Mouse (Mus musculus) adipocyte (in vitro differentiated cells): ENCODE data around the gene Prmt9.

Source experiments
- DNase-seq: peaks from one replicate; pipeline ENCODE4 v3.0.0-alpha.2; 2016; ENCODE audit warnings: low spot score

Gene Prmt9

DNA sequence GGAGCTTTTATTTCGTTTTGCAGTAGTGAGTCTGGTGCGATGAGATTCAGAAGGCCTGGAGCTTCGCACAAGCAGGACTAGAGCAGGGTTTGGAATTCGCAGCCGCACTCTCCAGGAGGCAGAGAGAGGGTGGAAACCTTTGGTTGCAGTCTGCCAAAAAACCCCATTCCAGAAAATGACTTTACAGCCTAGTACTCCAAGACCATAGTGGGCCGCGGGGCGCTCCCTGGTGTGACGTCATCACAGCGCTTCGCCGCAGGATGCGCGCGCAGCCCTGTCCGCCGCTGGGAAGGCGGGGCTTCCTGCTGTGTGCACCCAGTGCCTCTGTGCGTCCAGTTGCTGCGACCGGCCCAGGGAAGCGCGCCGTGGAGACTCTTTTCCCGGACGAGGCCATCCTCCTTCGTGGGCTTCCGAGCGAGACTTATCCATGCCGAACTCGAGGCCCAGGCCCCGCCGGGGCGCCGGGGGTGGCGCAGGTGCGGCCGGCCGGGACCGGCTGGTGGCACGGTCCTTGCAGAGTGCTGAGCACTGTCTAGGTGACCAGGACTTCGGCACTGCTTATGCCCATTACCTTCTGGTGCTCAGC, at the start of gene Prmt9:
TSS of gene Prmt9 (plus strand) at position 277 of the 586 bp plus-strand sequence.
- DNase-seq = peak; percentile 85

DNA sequence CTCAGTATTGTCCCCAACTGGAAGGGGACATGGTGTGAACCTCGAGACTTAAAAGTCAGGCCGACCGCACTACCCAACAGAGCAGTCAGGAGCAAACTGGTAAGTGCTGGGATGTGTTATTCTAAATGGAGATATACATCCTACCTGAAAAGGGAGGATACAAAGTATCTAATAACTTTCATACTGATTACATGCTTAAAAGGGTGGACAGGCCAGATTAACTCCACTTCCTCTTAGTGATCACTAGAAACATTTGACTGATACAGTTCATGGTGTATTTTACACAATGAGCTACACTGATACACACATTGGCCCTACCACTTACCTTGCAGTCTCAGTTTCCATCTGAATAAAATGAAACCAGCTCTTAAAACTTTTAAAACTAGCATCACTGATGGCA, 48.9 kb upstream of the Prmt9 start:
- no peak for DNase-seq

DNA sequence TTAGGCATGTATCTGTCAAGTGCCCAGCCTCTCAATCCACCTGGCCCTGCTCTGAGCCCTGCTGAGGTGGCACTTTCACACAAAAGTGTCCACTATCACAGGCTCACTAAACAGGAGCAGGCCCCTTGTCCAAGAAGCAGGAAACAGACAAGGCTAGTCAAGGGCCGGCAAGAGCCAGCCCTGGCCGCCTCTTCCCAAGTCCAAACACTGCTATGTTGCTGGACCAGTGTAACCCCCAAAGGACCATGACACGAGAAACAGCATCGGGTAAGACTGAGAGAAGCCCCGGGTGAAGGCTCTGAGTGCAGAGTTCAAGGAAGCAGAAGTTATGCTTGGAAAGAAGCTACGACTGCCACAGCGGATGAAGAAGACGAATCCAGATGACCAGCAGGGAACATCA, 48.1 kb upstream of the Prmt9 start:
- DNase-seq = no peak

DNA sequence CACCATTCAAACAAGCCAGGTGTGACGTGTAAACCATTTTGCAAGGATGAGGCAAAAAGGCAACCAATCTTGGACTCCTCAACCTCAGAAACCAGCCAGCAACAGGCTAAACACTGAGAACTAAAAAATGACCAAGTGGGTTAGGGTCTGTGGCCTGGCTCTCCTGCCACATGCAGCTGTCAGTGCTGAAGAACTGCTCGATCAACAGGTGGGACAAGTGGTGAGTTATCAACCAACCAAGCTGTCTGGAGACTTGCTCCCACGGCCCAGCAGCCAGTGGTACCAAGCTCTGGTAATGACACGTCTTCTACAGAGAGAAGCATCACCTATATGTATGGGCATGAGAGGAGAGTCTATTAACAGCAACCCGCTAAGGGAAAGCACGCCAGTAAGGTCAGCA, 46.6 kb upstream of the Prmt9 start:
- no peak for DNase-seq

DNA sequence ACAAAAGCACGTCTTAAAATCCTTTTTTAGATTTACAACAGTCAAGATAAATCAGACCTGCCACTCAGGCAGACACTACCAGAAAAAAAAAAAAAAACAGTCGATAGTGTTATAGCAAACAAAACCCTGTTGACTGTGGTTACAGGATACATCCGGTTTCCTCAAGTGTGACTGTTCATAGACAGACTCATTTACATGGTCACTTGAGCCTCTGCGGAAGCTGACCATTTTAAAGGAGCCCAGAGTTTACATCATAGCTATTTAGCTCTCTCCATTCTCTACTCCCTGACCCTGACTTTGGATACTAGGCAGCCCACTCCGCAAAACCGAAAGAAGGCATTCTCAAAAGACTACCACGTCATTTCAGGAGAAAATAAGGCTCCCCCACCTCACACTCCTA, 42.7 kb upstream of the Prmt9 start:
- no peak for DNase-seq

DNA sequence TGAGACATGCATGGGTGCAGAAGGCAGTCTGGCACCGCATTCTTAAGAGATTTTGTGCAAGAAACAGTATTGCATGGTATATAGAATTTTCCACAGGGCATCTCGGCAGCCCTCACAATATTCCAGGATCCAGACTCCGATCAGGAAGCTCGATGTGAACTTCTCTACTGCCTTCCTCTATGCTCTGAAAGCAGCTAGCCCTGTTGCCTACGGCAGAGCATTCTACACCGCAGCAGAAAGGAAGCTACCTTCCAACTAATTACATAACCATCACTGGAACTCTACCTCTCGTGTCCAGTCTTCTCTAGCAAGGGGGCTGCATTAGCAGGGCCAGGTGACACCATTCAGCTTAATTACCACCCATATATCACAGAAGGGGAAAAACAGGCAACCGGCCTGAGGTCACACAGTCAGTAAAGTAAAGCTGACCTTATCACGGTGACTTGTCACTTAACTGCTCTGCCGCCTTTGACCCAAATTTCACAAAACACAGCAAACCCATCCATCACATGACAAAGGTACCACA, 41.6 kb upstream of the Prmt9 start:
- no peak for DNase-seq

DNA sequence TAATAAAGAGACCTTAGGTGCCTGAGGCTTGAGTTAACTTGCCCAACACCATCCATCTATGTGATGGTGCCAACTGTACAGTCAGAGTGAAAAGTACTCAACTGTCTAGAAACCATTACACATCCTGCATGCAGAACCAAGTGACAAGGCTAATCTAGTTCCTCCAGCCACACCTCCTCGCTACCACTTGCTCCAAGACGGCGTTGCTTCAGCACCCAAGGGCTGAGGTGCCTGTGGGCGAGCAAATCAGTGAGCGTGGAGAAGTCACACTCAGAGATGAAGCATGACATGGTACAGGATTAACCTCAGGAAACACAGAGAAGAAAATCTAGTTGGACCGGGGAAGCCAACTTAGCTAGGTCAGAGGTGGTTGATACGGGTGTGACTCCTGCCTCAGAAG, 40.2 kb upstream of the Prmt9 start:
- no peak for DNase-seq

DNA sequence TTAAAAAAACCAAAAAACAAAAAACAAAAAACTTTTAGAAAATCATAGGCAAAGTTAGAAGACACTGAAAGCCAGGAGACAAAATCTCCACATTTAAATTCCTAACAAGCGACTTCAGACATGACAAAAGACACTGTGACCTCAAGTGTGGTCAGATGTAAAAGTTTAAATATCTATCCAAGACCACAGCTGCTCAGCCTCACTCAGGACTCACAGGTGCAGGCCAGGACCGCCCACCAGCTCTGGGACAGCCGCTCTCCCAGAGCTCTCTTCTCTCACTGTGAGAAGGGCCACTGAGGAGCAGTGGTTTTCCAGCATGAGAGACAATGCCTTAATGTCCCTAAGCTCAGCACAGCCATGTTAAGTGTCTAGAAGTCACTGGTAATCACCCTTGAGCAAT, 38.8 kb upstream of the Prmt9 start:
- DNase-seq = no peak

DNA sequence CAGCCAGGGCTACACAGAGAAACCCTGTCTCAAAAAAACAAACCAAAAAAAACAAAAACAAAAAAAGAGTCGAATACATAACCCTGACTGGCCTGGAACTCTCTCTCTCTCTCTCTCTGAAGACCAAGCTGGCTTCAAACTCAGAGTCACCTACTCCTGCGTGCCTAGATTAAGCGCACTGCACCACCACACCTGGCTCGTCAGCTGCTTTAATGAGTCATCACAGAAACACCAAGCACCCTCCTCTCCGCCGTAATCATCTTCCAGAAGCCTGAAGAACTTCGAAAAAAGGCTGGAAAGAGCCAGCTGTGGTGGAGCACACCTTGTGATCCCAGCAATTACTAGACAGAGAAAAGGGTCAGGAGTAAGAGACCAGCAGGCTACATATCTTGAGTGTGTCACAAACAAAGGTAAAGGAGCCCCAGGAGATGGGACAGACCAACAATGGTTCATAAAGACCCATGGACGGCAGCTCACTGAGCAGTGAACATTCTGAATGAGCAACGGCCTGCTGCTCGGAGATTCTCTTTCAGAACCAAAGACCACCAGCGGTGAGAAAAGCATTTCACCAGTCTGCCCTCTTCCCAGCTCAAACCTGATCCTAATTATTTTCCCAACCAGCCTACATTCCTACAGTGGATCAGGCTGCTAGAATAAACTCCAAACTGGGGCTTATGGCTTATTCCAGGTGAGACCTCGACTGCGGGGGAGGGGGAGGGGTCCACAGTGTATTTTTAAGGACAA, 37.3 kb upstream of the Prmt9 start:
- DNase-seq = no peak

DNA sequence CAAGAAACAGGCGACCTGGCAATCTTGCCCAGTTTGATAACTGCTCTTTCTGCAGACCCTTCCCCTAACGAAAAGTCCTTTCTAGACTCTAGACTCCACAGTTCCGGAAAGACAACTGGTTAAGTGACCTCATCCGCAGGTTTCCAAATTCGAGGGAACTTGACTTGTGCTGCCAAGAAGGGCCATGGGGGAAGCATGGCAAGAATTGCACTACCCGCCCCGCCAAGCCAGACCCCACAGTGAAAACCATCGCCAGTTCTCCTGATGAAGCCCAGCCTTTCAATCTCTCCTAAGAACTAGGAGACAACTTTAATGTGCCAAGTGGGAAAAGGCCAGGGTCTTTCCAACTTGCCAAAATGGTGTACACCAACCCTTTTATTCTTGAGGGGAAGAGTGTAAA, 34.0 kb upstream of the Prmt9 start:
- no peak for DNase-seq

DNA sequence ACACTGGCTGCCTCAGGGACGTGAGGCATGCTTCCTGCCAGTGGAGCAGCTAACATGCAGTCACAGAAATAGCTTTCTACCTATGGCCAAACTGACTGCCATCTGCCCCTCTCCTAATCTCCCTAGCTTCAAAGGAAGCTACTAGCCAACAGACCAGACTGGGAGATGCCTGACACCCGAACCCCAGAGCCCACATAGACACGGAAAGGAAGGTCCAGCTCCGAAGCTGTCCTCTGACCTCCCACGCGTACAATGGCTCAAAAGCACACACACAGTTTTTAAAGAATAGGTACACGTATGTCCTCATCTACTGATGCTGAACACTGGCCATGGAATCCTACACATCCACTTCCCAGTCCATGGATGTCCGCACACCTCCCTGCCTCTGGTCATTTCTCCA, 33.4 kb upstream of the Prmt9 start:
- no peak for DNase-seq

DNA sequence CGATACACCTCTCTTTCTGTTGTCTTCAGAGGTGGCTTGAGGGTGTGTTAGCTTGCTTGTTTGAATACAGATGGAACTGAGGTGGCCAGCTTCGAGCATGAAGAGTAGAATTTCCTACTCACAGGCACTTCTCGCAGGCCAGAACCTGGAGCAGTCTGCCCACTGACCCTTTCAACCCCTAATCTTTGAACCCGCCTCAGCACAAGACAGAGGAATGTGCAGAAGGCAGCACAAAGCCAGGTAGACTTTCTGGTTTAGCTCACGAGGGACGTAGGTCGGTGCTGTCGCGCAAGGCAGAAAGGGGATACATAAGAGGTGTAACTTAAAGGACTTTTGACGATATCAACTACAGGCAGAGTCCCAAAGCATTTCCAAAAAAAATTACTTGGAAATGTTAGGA, 32.4 kb upstream of the Prmt9 start:
- peak; percentile 22 for DNase-seq

DNA sequence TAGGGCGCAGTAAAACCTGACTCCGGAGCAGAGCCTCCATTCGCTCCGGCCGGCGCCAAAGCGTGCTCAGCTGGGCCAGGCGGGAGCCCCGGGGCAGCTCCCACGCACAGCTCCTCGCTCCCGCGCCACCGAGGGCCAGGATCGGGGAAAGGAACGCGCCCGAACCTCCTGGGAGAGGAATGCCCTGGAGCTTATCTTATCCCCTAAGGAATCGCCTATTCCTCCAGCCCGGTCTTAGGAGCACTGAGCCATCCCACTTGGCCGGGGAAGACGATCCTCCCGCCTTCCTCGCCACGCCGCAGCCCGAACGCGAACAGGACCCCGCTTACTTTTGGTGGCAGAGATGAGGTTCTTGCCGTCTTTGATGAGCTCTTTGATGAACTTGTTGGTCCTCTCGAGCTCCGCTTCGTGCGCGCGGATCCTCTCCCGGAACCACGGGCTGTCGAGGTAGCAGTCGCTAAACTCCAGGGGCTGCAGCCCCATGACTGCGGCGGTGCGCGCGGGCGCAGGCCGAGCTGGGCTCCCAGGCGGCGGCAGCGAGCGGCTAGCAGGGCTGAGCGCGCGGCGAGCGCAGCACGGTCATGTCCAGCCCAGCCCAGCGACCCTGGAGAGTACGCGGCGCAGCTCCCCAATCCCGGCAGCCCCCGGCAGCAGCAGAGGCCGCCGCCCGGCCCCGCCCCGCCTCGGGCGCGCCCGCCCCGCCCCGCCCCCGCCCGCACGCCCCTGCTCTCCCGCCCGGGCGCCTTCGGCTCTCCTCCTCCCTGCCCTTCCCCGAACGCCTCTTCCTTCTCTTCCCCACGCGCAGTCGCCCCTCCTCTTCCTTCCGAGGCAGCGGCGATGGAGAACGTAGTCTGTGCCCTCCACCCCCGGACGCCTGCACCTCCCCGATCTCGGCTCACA, 31.6 kb upstream of the Prmt9 start, which contains the start of gene Arhgap10:
TSS of gene Arhgap10 (minus strand) at position 653 of the 900 bp plus-strand sequence.
- peak; percentile 73 for DNase-seq

DNA sequence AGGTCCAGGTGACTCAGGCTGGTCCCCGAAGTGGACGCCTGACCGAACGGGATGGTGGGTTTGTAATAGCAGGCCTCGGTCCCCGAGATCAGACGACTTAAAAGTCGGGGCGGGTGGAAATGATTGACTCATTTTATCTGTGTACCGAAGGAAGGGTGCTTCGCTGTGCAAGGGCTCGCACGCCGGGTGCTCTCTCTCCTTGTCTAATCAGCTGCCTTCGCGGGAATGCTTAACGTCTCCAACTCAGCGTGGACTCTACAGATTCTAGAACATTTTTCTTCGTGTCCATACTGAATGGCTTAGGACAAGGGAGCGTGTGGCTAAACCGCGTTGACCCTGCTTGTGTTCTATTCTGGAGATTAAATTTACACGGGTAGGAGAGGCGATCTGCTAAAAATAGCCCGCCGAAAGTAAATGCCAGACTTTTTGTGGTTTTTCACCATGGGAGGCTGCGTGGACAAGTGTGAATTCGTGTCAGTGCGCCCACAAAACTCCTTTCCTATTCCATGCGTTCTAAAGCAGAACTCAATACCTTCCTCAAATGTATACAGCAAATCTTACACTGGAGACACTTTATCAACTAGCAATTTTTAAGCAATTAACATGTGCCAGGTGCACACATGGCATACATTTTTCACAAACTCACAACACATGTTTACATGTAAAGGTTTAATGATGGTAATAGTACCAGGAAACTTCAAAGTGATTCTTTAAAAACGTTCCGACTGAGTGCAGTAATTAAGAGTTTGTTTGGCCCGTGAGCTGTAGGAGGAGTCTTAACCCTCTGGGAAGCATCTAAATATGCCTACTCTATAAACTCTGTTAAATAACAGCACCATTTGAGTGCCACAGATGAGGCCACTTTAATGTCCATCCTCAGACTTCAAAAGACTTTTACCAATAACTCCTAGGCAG, 30.7 kb upstream of the Prmt9 start:
- DNase-seq = no peak

DNA sequence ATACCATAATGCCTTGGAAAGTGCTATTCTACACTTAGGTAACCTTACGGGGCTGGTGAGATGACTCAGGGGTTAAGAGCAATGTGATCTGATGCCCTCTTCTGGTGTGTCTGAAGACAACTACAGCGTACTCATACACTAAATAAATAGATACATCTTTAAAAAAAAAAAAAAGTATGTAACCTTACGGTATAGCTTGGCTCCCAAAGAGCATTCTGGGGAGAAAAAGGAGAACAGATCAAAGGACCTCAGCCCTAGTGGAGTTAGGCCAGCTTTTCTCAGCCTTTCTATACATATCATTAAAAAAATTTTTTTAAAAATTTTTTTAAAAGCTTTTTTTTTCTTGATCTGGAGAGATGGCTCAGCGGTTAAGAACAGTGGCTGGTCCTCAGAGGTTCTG, 28.6 kb upstream of the Prmt9 start:
- DNase-seq = no peak

DNA sequence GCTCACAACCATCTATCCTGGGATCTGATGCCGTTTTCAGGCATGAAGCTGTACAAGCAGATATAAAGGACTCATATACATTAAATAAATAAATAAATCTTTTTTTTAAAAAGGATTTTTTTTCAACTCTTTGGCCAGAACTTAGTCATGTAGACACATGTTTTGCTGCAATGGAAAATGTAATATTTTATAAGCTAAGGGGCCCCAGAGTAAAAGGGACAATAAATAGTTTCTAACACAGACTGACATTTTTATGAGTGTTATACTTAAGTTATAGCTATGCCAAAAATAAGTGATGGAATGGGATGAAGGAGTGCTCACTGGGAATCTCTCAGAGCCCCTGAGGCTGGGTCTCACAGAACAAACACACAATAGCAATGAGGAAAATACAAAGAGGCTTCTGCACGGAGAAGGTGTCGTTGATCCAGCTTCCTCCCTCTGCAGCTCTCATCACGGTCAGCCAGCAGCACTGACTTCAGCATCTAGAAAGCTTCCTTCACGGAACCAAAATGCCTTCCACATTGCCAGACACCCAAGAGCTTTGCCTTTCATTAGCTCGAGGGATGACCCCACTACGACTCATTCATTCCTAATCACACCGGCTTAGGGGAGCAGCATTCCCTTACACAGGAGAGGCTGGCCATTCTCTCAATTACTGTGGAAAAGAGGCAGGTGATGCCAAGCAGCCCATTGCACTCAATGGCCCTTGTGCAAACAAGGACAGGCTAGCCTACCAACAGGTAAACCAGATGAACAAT, 28.0 kb upstream of the Prmt9 start:
- DNase-seq = no peak

DNA sequence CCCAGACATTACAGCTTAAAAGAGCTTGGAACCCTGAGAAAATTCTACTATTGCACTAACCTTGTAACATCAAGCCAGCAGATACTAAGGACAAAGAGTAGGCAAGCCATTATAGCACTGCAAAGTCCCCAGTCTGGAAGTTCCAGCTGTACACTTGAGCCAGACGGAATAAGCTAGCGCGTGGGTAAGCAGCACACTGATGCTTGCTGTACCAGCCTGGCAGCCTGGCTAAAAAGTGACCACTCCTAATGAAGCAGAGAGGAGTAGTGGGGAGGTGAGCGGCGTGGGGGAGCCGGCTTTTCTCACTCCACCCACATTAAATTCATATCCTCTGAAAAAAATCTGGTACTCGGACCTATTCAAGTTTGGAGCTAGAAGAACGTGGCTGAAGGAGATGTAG, 26.2 kb upstream of the Prmt9 start:
- no peak for DNase-seq

DNA sequence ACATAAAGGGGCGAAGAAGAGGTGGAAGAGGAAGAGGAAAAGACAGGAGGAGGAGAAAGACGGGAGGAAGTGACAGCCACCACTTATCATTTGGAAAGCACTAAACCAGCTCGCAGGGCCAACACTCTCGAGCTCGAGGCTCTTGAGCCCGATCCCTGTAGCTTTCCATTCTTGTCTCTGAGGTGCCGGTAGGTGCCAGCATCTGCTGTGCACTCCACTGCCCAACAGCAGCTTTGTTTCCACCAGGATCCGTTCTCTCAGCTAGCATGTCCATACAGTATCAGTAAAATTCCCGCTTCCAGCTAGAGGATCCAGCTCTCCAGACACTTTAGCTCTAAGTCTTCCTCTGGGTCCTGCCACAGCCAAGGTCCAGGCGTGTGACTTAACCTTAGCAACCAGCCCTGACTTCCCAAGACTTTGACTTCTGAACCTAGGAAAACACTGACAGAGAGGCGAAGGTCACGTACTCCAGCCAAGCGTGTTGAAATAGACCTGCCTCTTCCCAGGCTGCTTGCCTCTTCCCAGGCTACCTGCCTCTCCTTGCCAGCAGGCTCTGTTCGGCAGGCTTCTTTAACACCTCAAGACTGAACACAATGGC, 25.1 kb upstream of the Prmt9 start:
- peak; percentile 71 for DNase-seq

DNA sequence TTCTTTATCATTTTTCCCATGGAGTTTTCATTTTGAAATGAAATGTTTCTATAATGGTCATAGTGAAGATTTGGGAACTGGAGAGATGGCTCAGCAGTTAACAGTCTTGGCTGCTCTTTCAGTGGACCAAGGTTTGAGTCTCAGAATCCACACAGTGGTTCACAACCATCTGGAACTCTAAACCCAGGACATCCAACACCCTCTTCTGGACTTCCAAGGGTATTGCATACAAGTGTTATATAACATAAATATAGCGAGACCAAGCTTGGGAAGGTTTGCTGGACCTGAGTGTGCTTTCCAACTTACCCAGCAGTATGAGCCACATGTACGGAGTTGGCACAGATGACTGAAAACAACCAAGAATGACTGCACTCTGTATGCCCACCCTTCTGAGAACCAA, 24.3 kb upstream of the Prmt9 start:
- no peak for DNase-seq

DNA sequence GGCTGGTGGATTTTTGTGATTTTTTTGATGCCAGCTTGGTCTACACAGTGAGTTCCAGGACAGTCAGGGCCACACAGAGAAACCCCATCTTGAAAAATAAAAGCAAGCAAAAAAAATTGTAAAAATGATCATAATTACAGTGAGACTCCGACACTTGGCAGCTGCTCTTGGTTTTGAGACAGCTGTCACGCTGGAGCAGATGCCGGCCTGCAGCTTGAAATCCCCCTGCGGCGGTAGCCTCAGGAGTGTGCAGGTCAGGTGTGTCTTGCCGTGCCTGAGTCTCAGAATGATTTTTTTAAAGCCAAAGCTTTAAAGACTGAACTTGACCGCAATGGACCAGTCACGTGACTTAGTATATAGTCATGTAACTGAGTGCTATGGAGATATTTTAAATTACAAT, 23.1 kb upstream of the Prmt9 start:
- no peak for DNase-seq
